Comparison of ENCODE assay signal across 9 mouse cellular contexts in genomic region chr5:25313881-25314280, GRCm38 (mm10).
DNase-seq lines count a peak whose midpoint lies in the region; ATAC-seq lines count a peak whose summit lies in the region.
"Had no signal": no experiment of that assay in that cellular context is flagged by ENCODE, and none has a peak within 500 bp of the region (broad histone marks: within the 10 kb centered on the region; RNA-seq: fewer than 3 reads in every experiment).

No protein-coding gene starts in this region.

- no peak overlapping the region for H3K27ac ChIP-seq in kidney, embryonic 16.5 days (ENCODE audit: low read length)
- no peak overlapping the region for H3K27ac ChIP-seq in forebrain, embryonic 15.5 days (replicated peaks)
- H3K27ac ChIP-seq: intestine, embryonic 15.5 days had no signal

- peaks cover 48% of the 10 kb centered on the region for H3K36me3 ChIP-seq in kidney, embryonic 16.5 days (ENCODE audit: insufficient read depth, low read length)
- peaks cover 65% of the 10 kb centered on the region for H3K36me3 ChIP-seq in forebrain, embryonic 15.5 days

- H3K4me3 ChIP-seq in kidney, embryonic 16.5 days (ENCODE audit: low read length): no peak overlapping the region
- H3K4me3 ChIP-seq in forebrain, embryonic 15.5 days: no peak overlapping the region
- H3K4me3 ChIP-seq: intestine, embryonic 15.5 days had no signal

- H3K4me2 ChIP-seq in kidney, embryonic 16.5 days (replicated peaks; ENCODE audit: low read depth, low read length): no peak overlapping the region
- no peak overlapping the region for H3K4me2 ChIP-seq in forebrain, embryonic 15.5 days (replicated peaks)
- H3K4me2 ChIP-seq: intestine, embryonic 15.5 days had no signal

- no peaks in the 10 kb centered on the region for H3K27me3 ChIP-seq in kidney, embryonic 16.5 days (ENCODE audit: insufficient read depth, low read length)
- no peaks in the 10 kb centered on the region for H3K27me3 ChIP-seq in forebrain, embryonic 15.5 days
- H3K27me3 ChIP-seq: intestine, embryonic 15.5 days had no signal

- H3K4me1 ChIP-seq in kidney, embryonic 16.5 days (ENCODE audit: insufficient read depth, low read length): no peaks in the 10 kb centered on the region
- H3K4me1 ChIP-seq in forebrain, embryonic 15.5 days: no peaks in the 10 kb centered on the region
- H3K4me1 ChIP-seq: intestine, embryonic 15.5 days had no signal

- ATAC-seq in kidney, embryonic 16.5 days (ENCODE audit: low FRiP score, low TSS enrichment): no peak
- ATAC-seq in forebrain, embryonic 15.5 days (replicated peaks): no peak
- no peak for ATAC-seq in monocyte, adult 5-6 weeks (replicated peaks; ENCODE audit: insufficient number of reproducible peaks, low FRiP score, low TSS enrichment, poor library complexity, severe bottlenecking)
- ATAC-seq: intestine, embryonic 15.5 days had no signal

- no peaks in the 10 kb centered on the region for H3K9me3 ChIP-seq in kidney, embryonic 16.5 days (ENCODE audit: low read length)
- H3K9me3 ChIP-seq in forebrain, embryonic 15.5 days: no peaks in the 10 kb centered on the region
- H3K9me3 ChIP-seq: intestine, embryonic 15.5 days had no signal

- WGBS in kidney, embryonic 16.5 days: 78% methylated on average over 6 of the region's 6 CpGs
- WGBS in forebrain, embryonic 15.5 days: 90% methylated on average over 6 of the region's 6 CpGs

- H3K9ac ChIP-seq in kidney, embryonic 16.5 days (replicated peaks; ENCODE audit: low read length): no peak overlapping the region
- H3K9ac ChIP-seq in forebrain, embryonic 15.5 days (replicated peaks): no peak overlapping the region
- H3K9ac ChIP-seq: intestine, embryonic 15.5 days had no signal

- peak; percentile 13 for DNase-seq in cerebellum, adult 8-10 months
- DNase-seq in cerebellum, adult 9-11 months: no peak
- DNase-seq in kidney, postnatal 14 days: peak; percentile 40
- peak; percentile 15 for DNase-seq in A20 (ENCODE audit: low read depth, low spot score)
- peak; percentile 29 to 66 for DNase-seq in cerebellum, postnatal 25 days
